Mouse (Mus musculus): ENCODE data around the gene Tusc2. TPM values are rescaled to one million over a fixed set of nuclear protein-coding genes. Genes with fewer than 3 reads are reported as not detected.

Tusc2 gene
- polyA plus RNA-seq, 1 experiment from 2014 or later, result 41.6 TPM

DNA sequence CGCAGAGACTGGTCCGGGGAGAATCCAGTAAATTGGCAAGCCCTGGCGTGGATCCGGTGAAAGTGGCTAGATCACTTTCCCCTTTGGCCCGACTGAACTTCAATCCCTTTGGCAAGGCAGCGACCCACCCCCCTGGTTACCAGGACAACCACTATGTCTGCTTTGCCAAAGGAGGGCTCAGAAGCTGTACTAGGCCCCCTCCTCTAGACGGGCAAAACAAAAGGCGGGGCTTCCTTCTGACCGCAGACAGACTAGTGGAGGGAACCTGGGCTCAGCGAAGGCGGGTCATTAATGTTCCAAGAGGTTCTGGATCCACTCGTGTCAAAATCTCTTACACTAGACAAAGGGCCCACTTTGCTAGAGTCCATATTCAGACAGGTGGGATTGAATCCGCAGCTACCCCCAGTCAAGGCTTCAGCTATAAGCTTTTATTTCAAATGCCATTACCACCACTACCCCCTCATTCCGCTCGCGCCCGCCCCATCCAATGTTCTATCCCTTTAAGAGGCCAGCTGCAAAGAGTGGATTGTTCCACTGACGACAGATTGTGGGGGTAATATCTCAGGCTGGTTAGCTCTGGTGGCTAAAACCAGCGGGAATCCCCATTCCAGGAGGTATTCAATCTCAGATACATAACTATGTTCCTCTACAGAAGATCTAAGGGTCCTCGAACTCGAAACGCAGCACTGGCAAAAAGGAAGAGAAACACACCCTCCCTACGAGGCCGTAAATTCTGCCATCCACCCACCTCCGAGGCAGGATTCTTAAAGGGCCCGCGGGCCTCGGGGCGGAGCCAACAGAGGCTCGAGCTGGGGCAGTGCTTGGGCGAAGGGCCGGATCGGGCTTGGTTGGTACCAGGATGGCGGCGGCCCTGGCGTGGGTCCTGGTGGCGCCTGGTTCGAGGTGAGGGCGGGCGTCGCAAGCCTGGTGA lies 5.5 kb downstream of the Tusc2 start:
- H3K36me3 ChIP-seq (ENCODE audit: control insufficient read depth, insufficient read depth), result peaks cover 22% of the 10 kb centered on the region; the same call in 1 of the 2 replicates
- H3K9me3 ChIP-seq (ENCODE audit: control insufficient read depth), result no peaks in the 10 kb centered on the region
- peak overlapping the region; percentile 81 for H3K4me2 ChIP-seq (replicated peaks; ENCODE audit: low read depth)
- H3K9ac ChIP-seq (ENCODE audit: low read depth, low read length), result peak overlapping the region; percentile 72
- under 1% methylated on average over 41 of the region's 41 CpGs for WGBS
- H3K27me3 ChIP-seq (replicated peaks; ENCODE audit: control insufficient read depth, insufficient read depth, low read length), result no peaks in the 10 kb centered on the region
- H3K4me3 ChIP-seq (ENCODE audit: low read depth, low read length), result peak overlapping the region; percentile 72
- no peak for TF ChIP-seq CTCF (IDR thresholded peaks at IDR 0.05; ENCODE audit: low read depth)
- ATAC-seq, result peak; percentile 67
- peaks cover 20% of the 10 kb centered on the region for H3K4me1 ChIP-seq (replicated peaks; ENCODE audit: control insufficient read depth, insufficient read depth, low read length)
- peak overlapping the region; percentile 84 for H3K27ac ChIP-seq (ENCODE audit: low read depth, low read length)

DNA sequence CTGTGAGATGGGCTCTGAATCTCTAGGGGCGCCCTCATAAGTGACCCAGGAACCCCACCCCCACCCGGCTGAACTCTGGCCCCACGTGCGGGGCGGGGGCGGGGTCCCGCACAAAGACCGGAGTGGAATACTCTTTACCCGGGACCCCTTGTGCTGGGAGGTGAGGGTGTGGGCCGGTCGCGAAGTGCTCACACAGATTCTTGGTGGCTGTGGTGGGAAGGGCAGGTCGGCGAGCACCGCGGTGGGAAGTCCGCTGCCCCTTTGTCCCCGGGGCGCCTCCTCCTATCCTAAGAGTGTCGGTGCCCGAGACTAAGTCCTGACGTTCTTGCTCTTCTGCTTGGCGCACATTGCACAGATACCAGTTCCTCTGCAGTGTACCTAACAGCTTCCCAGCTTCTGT lies 6.2 kb downstream of the Tusc2 start:
- WGBS, result 0% methylated on average over 23 of the region's 23 CpGs
- Histone ChIP-seq H3K9me3 (ENCODE audit: control insufficient read depth) (no peaks in the 10 kb centered on the region), H3K36me3 (ENCODE audit: control insufficient read depth, insufficient read depth) (peaks cover 24% of the 10 kb centered on the region; the same call in 1 of the 2 replicates), H3K27me3 (replicated peaks; ENCODE audit: control insufficient read depth, insufficient read depth, low read length) (no peaks in the 10 kb centered on the region), H3K4me2 (replicated peaks; ENCODE audit: low read depth) (peak overlapping the region; percentile 81), H3K9ac (ENCODE audit: low read depth, low read length) (peak overlapping the region; percentile 72), H3K27ac (ENCODE audit: low read depth, low read length) (peak overlapping the region; percentile 84), H3K4me1 (replicated peaks; ENCODE audit: control insufficient read depth, insufficient read depth, low read length) (peaks cover 15% of the 10 kb centered on the region), H3K4me3 (ENCODE audit: low read depth, low read length) (peak overlapping the region; percentile 72)
- peak; percentile 3; the same call in 1 of the 2 replicates for ATAC-seq
- TF ChIP-seq CTCF (IDR thresholded peaks at IDR 0.05; ENCODE audit: low read depth), result no peak

DNA sequence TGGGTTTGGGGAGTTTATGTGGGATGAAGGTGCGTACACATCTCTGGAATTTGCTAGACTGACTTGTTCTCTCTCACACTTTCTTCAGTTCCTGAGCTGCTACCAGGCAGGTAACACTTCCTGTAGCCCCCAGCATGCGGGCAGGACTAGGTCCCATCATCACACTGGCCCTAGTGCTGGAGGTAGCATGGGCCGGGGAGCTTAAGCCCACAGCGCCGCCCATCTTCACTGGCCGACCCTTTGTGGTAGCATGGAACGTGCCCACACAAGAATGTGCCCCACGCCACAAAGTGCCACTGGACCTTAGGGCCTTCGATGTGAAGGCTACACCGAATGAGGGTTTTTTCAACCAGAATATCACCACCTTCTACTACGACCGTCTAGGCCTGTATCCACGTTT lies 7.0 kb downstream of the Tusc2 start:
- H3K9ac ChIP-seq (ENCODE audit: low read depth, low read length), result peak overlapping the region; percentile 72
- no peak for ATAC-seq
- H3K4me3 ChIP-seq (ENCODE audit: low read depth, low read length), result peak overlapping the region; percentile 72
- H3K4me1 ChIP-seq (replicated peaks; ENCODE audit: control insufficient read depth, insufficient read depth, low read length), result peaks cover 15% of the 10 kb centered on the region
- H3K9me3 ChIP-seq (ENCODE audit: control insufficient read depth), result no peaks in the 10 kb centered on the region
- H3K4me2 ChIP-seq (replicated peaks; ENCODE audit: low read depth), result peak overlapping the region; percentile 81
- H3K36me3 ChIP-seq (ENCODE audit: control insufficient read depth, insufficient read depth), result peaks cover 24% of the 10 kb centered on the region; the same call in 1 of the 2 replicates
- TF ChIP-seq CTCF (IDR thresholded peaks at IDR 0.05; ENCODE audit: low read depth), result no peak
- no peaks in the 10 kb centered on the region for H3K27me3 ChIP-seq (replicated peaks; ENCODE audit: control insufficient read depth, insufficient read depth, low read length)
- peak overlapping the region; percentile 84 for H3K27ac ChIP-seq (ENCODE audit: low read depth, low read length)
- WGBS, result 29% methylated on average over 13 of the region's 13 CpGs

DNA sequence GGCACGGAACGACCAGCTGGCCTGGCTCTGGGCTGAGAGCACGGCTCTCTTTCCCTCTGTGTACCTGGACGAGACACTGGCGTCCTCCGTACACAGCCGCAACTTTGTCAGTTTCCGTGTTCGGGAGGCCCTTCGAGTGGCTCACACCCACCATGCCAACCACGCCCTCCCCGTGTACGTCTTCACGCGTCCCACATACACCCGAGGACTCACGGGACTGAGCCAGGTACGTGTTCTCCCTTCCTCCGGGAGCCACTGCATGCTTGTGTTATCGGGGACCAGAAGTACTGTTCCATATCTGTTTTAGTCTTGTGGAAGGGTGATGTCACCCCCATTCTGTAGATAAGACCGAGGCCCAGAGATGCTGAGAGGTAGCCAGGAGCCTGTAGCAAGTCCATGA lies 7.8 kb downstream of the Tusc2 start:
- H3K36me3 ChIP-seq (ENCODE audit: control insufficient read depth, insufficient read depth), result peaks cover 24% of the 10 kb centered on the region; the same call in 1 of the 2 replicates
- H3K4me1 ChIP-seq (replicated peaks; ENCODE audit: control insufficient read depth, insufficient read depth, low read length), result peaks cover 15% of the 10 kb centered on the region
- H3K27me3 ChIP-seq (replicated peaks; ENCODE audit: control insufficient read depth, insufficient read depth, low read length), result no peaks in the 10 kb centered on the region
- no peaks in the 10 kb centered on the region for H3K9me3 ChIP-seq (ENCODE audit: control insufficient read depth)
- 49% methylated on average over 21 of the region's 21 CpGs for WGBS
- ATAC-seq, result peak; percentile 27
- peak overlapping the region; percentile 84 for H3K27ac ChIP-seq (ENCODE audit: low read depth, low read length)
- peak overlapping the region; percentile 81 for H3K4me2 ChIP-seq (replicated peaks; ENCODE audit: low read depth)
- peak overlapping the region; percentile 72; the same call in 1 of the 2 replicates for H3K4me3 ChIP-seq (ENCODE audit: low read depth, low read length)
- no peak for TF ChIP-seq CTCF (IDR thresholded peaks at IDR 0.05; ENCODE audit: low read depth)
- peak overlapping the region; percentile 72 for H3K9ac ChIP-seq (ENCODE audit: low read depth, low read length)

DNA sequence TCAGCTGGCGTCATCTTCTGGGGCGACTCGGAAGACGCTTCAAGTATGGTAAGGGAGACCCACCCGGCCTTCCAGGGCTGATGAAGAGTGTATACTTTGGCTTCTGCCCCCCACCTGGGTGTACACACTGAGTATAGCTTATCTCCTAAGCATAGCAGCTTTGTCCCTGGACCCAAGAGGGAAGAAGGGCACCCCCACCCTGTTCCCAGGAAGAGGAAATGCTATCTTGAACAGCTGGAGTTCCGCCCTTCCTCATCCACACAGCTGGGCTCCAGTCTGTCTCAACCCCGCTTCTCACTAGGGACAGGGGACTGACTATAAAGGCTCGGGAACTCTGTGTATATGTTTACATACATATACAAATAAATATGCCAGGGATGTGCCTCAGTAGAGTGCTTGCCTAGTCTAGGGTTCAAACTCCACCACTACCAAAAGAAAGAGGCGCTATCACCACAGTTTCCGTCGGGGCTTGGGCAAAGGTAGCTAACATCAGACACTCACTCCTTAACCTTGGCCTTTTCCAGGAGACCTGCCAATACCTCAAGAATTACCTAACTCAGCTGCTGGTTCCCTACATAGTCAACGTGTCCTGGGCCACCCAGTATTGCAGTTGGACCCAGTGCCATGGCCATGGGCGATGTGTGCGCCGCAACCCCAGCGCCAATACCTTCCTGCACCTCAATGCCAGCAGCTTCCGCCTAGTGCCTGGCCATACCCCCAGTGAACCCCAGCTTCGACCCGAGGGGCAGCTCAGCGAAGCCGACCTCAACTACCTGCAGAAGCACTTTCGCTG lies 8.7 kb downstream of the Tusc2 start:
- peak overlapping the region; percentile 84 for H3K27ac ChIP-seq (ENCODE audit: low read depth, low read length)
- peak overlapping the region; percentile 81 for H3K4me2 ChIP-seq (replicated peaks; ENCODE audit: low read depth)
- 68% methylated on average over 22 of the region's 22 CpGs for WGBS

DNA sequence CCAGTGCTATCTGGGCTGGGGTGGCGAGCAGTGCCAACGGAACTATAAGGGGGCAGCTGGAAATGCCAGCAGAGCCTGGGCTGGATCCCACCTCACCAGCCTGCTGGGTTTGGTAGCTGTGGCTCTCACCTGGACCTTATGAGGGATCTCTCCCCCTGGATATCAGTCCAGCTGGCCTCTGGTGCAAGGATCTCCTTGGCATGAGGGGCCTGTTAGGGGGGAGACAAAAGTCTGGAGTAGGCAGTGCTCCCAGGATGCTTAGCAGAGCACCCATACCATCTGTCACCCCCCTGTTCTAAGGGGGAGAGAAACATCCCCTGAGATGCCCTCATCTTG lies 9.2 kb downstream of the Tusc2 start:
- Histone ChIP-seq H3K4me3 (ENCODE audit: low read depth, low read length) (no peak overlapping the region), H3K27ac (ENCODE audit: low read depth, low read length) (peak overlapping the region; percentile 84), H3K4me1 (replicated peaks; ENCODE audit: control insufficient read depth, insufficient read depth, low read length) (peaks cover 16% of the 10 kb centered on the region), H3K9me3 (ENCODE audit: control insufficient read depth) (no peaks in the 10 kb centered on the region), H3K9ac (ENCODE audit: low read depth, low read length) (no peak overlapping the region), H3K36me3 (ENCODE audit: control insufficient read depth, insufficient read depth) (peaks cover 24% of the 10 kb centered on the region; the same call in 1 of the 2 replicates), H3K27me3 (replicated peaks; ENCODE audit: control insufficient read depth, insufficient read depth, low read length) (no peaks in the 10 kb centered on the region), H3K4me2 (replicated peaks; ENCODE audit: low read depth) (peak overlapping the region; percentile 81; the same call in 1 of the 2 replicates)
- WGBS, result 93% methylated on average over 2 of the region's 2 CpGs
- no peak for ATAC-seq
- no peak for TF ChIP-seq CTCF (IDR thresholded peaks at IDR 0.05; ENCODE audit: low read depth)

More for the DNA sequence above, 8.7 kb downstream of the Tusc2 start:
- ATAC-seq, result peak; percentile 1; the same call in 1 of the 2 replicates
- H3K4me3 ChIP-seq (ENCODE audit: low read depth, low read length), result 0 out of 2 replicates have a peak overlapping the region, but pooled peaks have one; percentile 72
- H3K9me3 ChIP-seq (ENCODE audit: control insufficient read depth), result no peaks in the 10 kb centered on the region
- peaks cover 24% of the 10 kb centered on the region; the same call in 1 of the 2 replicates for H3K36me3 ChIP-seq (ENCODE audit: control insufficient read depth, insufficient read depth)
- no peaks in the 10 kb centered on the region for H3K27me3 ChIP-seq (replicated peaks; ENCODE audit: control insufficient read depth, insufficient read depth, low read length)
- peak overlapping the region; percentile 22; the same call in 1 of the 2 replicates for H3K9ac ChIP-seq (ENCODE audit: low read depth, low read length)
- peaks cover 16% of the 10 kb centered on the region for H3K4me1 ChIP-seq (replicated peaks; ENCODE audit: control insufficient read depth, insufficient read depth, low read length)
- TF ChIP-seq CTCF (IDR thresholded peaks at IDR 0.05; ENCODE audit: low read depth), result no peak

All from intestine, postnatal 0 days (tissue).